Mouse (Mus musculus): ENCODE results near the gene Tnfrsf13b.
A peak's percentile ranks its signal among the peaks of the same experiment; 100 is the strongest.
"Not testable (repeated sequence)": the region's sequence is repeated elsewhere in the genome, so short reads cannot be mapped to it uniquely, and the experiment has no call there.

Gene Tnfrsf13b

DNA sequence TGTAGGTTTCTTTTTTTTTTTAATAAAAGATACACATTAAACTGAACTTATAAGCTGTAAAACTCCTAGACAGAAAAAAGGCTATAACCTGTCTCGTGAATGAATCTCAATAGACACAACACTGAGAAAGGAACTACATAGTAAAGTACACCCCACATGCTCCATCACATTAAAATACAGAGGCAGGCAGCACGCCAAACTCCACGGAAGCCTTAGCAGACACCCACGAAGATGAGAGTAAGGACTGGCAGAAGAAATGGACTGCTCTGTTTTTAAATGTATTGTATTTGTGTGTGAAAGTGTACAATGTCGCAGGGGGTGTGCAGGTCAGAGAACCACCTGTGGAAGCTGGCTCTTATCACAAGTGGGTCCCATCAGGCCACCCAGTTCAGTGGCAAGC lies 43.6 kb downstream of the Tnfrsf13b start:
- DNase-seq (ENCODE audit: low read depth, low spot score) = no peak

DNA sequence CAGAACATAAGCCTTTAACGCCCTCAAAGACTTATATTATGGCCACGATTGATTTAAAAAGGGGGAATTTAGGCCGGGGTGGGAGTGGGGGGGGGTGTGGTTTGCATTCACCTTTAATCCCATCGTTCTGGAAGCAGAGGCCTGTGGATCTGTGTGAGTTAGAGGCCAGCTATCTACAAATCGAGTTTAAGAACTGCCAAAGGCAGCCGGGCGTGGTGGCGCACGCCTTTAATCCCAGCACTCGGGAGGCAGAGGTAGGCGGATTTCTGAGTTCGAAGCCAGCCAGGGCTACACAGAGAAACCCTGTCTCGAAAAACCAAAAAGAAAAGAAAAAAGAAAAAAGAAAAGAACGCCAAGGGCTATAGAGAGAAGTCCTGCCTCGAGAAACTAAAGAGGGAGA lies 46.9 kb downstream of the Tnfrsf13b start:
- DNase-seq (ENCODE audit: low read depth, low spot score) = not testable (repeated sequence)

DNA sequence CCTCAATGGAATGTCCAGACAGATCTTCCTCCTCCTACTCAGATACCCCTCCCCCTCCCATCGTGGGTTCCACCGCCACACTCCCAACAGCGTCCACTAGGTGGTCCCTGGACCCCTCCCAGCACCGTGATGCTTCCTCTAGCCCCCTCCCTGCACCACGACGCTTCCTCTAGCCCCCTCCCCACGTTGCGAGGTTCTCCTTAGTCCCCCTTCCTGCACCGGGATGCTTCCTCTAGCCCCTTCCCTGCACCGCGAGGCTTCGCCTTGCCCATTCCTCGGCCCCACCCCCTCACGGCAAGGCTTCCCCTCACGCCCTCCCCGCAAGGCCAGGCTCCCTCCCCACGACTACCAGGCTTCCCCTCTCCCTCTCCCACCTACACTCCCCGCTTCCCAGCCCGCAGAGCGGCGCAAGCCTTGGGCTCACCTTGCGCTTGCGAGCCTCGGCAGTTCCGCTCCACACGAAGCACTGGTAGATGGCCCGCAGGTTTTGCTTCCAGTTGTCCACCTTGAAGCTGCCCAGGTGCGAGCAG lies 47.8 kb downstream of the Tnfrsf13b start:
- peak; percentile 70 for DNase-seq (ENCODE audit: low read depth, low spot score)

DNA sequence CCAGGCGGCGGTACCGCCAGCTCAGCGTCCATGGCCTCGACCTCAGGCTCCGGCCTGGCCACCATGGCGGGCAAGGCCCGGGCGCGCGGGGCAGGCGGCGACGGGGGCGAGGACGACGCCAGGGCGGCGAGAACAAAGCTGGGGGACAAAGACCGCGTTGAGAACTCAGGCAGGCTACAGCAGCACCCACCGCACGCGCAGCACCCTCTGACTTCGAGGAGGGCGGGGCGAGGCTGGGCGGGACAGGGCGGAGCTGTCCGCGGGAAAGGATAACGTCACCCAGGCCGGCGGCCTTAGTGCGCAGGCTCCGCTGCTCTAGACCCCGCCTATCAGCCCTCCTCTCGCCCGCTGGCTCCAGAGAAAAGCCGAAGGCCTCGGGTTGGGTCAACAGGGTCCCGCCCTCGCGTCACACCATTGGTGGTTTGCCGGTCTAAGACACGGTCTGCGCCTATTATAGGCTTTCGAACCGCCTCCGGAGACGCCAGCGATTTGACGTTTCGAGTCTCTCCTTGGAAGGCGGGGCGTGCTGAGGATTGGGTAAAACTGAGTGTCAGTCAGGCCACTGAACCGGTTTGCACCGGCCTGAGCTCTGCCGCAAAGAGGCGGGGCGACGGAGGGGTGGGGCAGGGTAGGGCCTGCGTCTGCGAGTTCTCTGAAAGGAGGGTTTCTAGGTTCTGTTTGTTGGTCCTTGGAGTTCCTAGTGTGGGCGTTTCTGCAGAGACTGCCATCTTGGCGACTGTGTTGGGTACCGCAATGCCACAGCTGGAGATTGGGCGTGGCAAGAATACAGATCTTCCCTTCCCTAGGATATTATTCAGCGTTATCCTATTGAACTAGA lies 48.5 kb downstream of the Tnfrsf13b start, which contains the start of gene Usp22:
TSS of gene Usp22 (minus strand) at position 235 of the 838 bp plus-strand sequence.
- DNase-seq (ENCODE audit: low read depth, low spot score) = peak; percentile 100

- DNase-seq (ENCODE audit: low read depth, low spot score) = no peak
These were observed 49.2 kb downstream of the Tnfrsf13b start for GRCm38 (mm10) chr11:61175778-61176177.

DNA sequence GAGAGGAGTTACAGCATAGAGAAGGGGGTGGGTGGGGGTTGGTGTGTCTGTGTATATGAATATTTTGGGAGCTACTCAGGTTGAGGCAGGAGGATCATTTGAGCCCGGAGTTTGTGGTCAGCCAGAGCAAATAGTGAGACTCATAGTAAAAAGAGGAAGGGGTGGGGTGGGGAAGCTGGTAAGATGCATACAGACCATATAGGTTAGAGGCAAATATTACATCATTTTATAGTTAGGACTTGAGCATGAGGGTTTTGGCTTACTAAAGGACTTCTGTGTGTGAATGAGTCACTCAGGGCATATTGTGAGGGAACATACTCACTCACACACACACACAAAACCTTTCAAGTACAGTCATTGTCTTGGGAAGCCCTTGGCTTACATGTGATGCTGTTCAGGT lies 49.8 kb downstream of the Tnfrsf13b start:
- no peak for DNase-seq (ENCODE audit: low read depth, low spot score)

GRCm38 (mm10) chr11:61180361-61180760 lies 53.8 kb downstream of the Tnfrsf13b start:
- DNase-seq (ENCODE audit: low read depth, low spot score) = no peak

- DNase-seq (ENCODE audit: low read depth, low spot score) = no peak
These were observed 55.1 kb downstream of the Tnfrsf13b start for GRCm38 (mm10) chr11:61181624-61182023.

- DNase-seq (ENCODE audit: low read depth, low spot score) = no peak
These were observed 57.3 kb downstream of the Tnfrsf13b start for GRCm38 (mm10) chr11:61183820-61184219.

DNA sequence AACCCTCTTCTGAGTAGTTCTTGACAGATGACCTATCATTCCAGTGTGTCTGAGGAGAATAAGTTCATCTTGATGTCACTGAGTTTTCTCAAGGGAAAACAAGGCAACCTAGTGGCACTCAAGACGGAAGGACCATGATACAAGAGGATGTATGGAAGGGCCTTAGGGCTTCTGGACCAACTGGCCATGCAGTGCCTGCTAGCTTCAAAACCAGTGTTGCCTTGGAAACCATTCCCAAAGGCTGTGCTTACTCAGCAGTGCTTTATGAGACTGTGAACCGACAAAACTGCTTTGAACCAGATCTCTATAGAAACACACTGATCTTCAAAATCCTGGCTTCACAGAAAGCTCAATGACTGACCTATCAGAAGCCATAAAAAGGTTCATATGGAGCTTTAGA lies 64.2 kb downstream of the Tnfrsf13b start:
- no peak for DNase-seq (ENCODE audit: low read depth, low spot score)

GRCm38 (mm10) chr11:61192123-61192522 lies 65.6 kb downstream of the Tnfrsf13b start:
- DNase-seq (ENCODE audit: low read depth, low spot score) = not testable (repeated sequence)

- DNase-seq (ENCODE audit: low read depth, low spot score) = no peak
These were observed 66.2 kb downstream of the Tnfrsf13b start for GRCm38 (mm10) chr11:61192779-61193178.

DNA sequence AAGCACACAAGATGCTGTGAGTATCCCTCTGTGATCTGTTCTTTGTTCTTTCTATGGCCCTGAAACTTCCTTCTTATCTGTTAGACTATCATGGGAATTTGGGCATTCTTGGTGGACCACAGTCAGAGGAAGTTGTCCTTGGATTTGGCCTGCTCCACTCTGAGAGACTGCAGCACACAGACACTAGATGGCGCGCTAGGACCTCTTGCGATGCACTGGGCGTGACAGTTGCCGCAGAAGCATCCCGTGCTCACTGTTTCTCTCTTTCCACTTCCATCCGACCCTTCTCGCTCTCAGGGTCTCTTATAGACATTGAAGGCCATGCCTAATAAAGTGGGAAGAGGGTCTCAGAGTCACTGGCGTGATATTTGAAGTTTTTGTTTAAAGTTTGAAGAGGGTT lies 66.8 kb downstream of the Tnfrsf13b start:
- peak; percentile 88 for DNase-seq (ENCODE audit: low read depth, low spot score)

DNA sequence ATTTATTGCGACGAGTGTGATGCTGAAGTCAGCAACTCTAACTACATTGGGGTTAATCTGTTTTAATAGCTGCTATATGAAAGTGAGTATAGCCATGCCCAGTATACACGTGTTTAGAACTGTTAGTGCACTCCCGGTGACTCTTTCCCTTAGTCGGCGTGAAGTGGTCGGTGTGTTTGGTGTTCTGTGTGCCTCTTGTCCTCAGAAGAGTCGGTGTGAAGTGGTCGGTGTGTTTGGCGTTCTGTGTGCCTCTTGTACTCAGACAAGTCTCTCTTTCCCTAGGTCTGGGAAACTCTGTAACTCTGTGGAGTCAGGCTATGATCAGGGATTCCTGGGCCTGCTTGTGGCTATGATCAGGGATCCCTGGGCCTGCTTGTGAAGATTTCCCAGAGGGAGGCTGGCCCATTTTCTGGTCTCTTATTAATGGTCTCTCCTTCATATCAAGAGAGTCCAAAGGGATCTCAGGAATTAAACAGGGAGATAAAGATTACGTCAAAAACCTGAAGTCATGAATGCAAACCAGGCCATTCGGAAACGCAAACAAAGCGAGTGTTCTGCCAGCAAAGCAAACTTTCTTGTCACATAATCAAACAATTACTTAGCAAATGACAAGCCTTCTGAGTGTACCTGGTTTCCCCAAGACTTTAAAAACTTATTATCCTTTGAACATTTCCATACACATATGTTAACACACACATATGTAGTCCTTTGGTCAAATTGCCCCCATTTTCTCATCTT lies 70.2 kb downstream of the Tnfrsf13b start:
- DNase-seq (ENCODE audit: low read depth, low spot score) = no peak

DNA sequence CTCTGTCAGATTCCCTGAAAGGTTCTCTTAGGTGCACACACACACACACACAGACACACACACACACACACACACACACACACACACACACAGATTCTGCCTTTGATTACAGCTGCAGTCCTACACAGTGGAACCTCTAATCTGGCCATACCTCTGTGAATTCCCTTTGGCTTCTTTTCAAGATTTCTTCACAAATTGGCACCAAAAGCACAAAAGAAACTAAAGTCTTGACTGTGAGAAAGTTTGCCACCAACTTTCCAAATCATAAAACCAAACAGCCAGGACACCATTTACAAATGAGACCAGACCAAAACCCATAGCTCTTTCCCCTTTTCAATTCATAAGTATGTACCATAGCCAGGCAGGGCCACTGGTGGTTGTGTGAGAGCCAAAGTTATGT lies 71.4 kb downstream of the Tnfrsf13b start:
- DNase-seq (ENCODE audit: low read depth, low spot score) = no peak
